ENCODE assay signal across 17 mouse cellular contexts in genomic region chr4:149665016-149665691, GRCm38 (mm10). TPM values are rescaled to one million over a fixed set of nuclear protein-coding genes. Genes with fewer than 3 reads are reported as not detected.
DNase-seq lines count a peak whose midpoint lies in the region; ATAC-seq lines count a peak whose summit lies in the region.
"Had no signal": no experiment of that assay in that cellular context is flagged by ENCODE, and none has a peak within 500 bp of the region (broad histone marks: within the 10 kb centered on the region; RNA-seq: fewer than 3 reads in every experiment).

No protein-coding gene starts in this region.

- DNase-seq in spleen, adult 18-20 months = peak; percentile 31 to 39
- no peak for DNase-seq in spleen, postnatal 10 days (ENCODE audit: low spot score in 2 of 2)
- peak; percentile 42 for DNase-seq in CD4-positive, CD25-positive, alpha-beta regulatory T cell, adult 2 months (ENCODE audit: low read depth, low spot score)
- DNase-seq in layer of hippocampus, adult 9-11 months = no peak
- DNase-seq in left cerebral cortex, postnatal 36 days (ENCODE audit: low spot score in 2 of 2) = no peak
- DNase-seq: adrenal gland, postnatal 36 days; cerebellum, adult 11 months; gastrocnemius, postnatal 10 days; kidney, adult 9 months; kidney, postnatal 4 days; lung, postnatal 10 days had no signal

- intact Hi-C loops in left cerebral cortex, postnatal 36 days (cut with DNase I) = no loop called here

- peak; percentile 51 to 59; a peak in 1 of 4 replicates for ATAC-seq in hematopoietic stem cell, adult 5-6 weeks (replicated peaks in 1 of 2; ENCODE audit: insufficient read depth in 1 of 2, low FRiP score in 2 of 2, low TSS enrichment in 1 of 2, low read depth in 1 of 2, poor library complexity in 2 of 2, severe bottlenecking in 2 of 2)
- ATAC-seq in neutrophil, adult 5-6 weeks (ENCODE audit: extremely low read depth, insufficient number of reproducible peaks, low FRiP score, poor library complexity, severe bottlenecking) = peak; percentile 60; the same call in 1 of the 2 replicates
- no peak for ATAC-seq in cerebellum, adult (ENCODE audit: insufficient number of reproducible peaks, low FRiP score, low TSS enrichment)
- ATAC-seq: hindbrain, postnatal 0 days; midbrain, embryonic 15.5 days; Patski had no signal

RNA-seq across cellular contexts. Expression of gene Pik3cd, which starts 37.2 kb away (rescaled TPM):
- 51.1 and 56.9 TPM in 2 replicates for total RNA-seq in hematopoietic stem cell, adult 5-6 weeks (2017)
- total RNA-seq in neutrophil, adult 5-6 weeks (2017) = 255 and 290 TPM in 2 replicates
- total RNA-seq in left cerebral cortex, postnatal 36 days (2021) = 10 to 100 TPM; 23.2 to 24.2 TPM

Comparison
In these comparisons a context has a peak if more than half of its experiments do, and no peak if none do; other contexts are left out.
1. DNase-seq: peak in spleen, adult 18-20 months (2 of 2) and CD4-positive, CD25-positive, alpha-beta regulatory T cell, adult 2 months (single experiment); none in spleen, postnatal 10 days (0 of 2), layer of hippocampus, adult 9-11 months (single experiment) and left cerebral cortex, postnatal 36 days (0 of 2).